Mouse (Mus musculus) megakaryocyte-erythroid progenitor cell, adult 5 weeks (primary cell): Measurements from ENCODE around the gene Gm29866. TPM values are rescaled to one million over a fixed set of nuclear protein-coding genes. Genes with fewer than 3 reads are reported as not detected.

Experiments used
- polyA plus RNA-seq: library from polyadenylated mRNA; stranded (reverse); fragments of >175 nt; gene quantifications from 2 replicates; pipeline ENCODE4 v1.2.3, GENCODE M21; 2012

Gene Gm29866
- polyA plus RNA-seq: not detected in 2 replicates

DNA sequence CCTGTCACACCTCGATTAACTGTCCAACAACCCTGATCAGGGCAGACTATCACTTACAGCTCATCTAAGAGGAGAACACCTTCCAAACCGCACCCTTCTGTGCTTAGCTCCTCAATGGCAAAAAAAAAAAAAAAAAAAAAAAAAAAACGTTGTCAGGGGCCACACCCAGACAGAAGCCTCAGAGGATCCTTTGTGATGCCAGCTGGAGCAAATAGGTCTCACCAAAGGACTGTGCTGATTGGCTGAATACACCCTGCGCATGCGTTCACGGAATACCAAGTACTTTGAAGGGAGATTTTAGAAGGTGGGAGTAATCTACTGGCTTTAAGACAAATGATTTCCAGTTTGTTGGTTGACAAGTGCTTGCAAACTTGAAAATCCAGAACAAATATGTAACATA lies at the start of gene Gm29866:
Gene Gm29866, minus strand, starts transcription at position 101 of the 400 bp plus-strand sequence.

Other genes starting within 250 kb of the Gm29866 start
- gene Gm20909, start 170.9 kb upstream of the Gm29866 start, polyA plus RNA-seq: not detected in 2 replicates
- gene Gm20865, start 247.9 kb upstream of the Gm29866 start, polyA plus RNA-seq: not detected in 2 replicates